Mouse (Mus musculus) C2C12 (cell line): ENCODE data around the gene Prnd.

Source experiments
- CEBPB ChIP-seq: IDR thresholded peaks from one replicate; pipeline ENCODE4 v1.6.1; 2011; ENCODE audit warnings: low read depth, mild to moderate bottlenecking, control low read depth, moderate library complexity
- CTCF ChIP-seq: IDR thresholded peaks from one replicate; pipeline ENCODE4 v1.5.1; 2011; ENCODE audit not compliant: control insufficient read depth, insufficient read depth, insufficient read length
- FOSL1 ChIP-seq: IDR thresholded peaks from one replicate; pipeline ENCODE4 v1.8.0; 2011; ENCODE audit warnings: mild to moderate bottlenecking, low read length; ENCODE audit not compliant: poor library complexity, insufficient read depth, severe bottlenecking
- MAX ChIP-seq: IDR thresholded peaks from one replicate; pipeline ENCODE4 v1.6.1; 2011; ENCODE audit warnings: mild to moderate bottlenecking, control low read depth
- MYOD1 ChIP-seq: IDR thresholded peaks from one replicate; pipeline ENCODE4 v1.6.1; 2011; ENCODE audit warnings: low read depth; ENCODE audit not compliant: control insufficient read depth, insufficient read length
- MYOG ChIP-seq: IDR thresholded peaks from one replicate; pipeline ENCODE4 v1.6.1; 2011; ENCODE audit not compliant: control insufficient read depth, insufficient read length; ENCODE audit errors: extremely low read depth
- USF1 ChIP-seq: IDR thresholded peaks from one replicate; pipeline ENCODE4 v1.6.1; 2011; ENCODE audit warnings: low read depth, mild to moderate bottlenecking, control low read depth, moderate library complexity

- TF ChIP-seq CTCF: no peak
- TF ChIP-seq MAX: no peak
- no peak for TF ChIP-seq CEBPB
- no peak for TF ChIP-seq USF1
- TF ChIP-seq MYOD1: no peak
- TF ChIP-seq MYOG: no peak
- TF ChIP-seq FOSL1: no peak
These were observed 20.4 kb downstream of the Prnd start for GRCm38 (mm10) chr2:131971098-131971497.
